Mouse (Mus musculus) G1E (cell line): ENCODE measurements around the gene Kdelc1. TPM values are rescaled to one million over a fixed set of nuclear protein-coding genes. Genes with fewer than 3 reads are reported as not detected.

Experiments used
- ATAC-seq: 2 replicates; pipeline ENCODE4 v1.8.0; 2016; ENCODE audit warnings: mild to moderate bottlenecking; ENCODE audit not compliant: insufficient number of reproducible peaks, poor library complexity, low FRiP score, severe bottlenecking; ENCODE audit errors: extremely low read depth
- DNase-seq: peaks from one replicate; pipeline ENCODE4 v3.0.0; 2012; ENCODE audit warnings: low spot score
- H3K27me3 ChIP-seq: 2 replicates; pipeline ENCODE4 v1.6.1; 2012; ENCODE audit warnings: mild to moderate bottlenecking, low read length, inconsistent platforms; ENCODE audit not compliant: insufficient read depth
- H3K36me3 ChIP-seq: replicated peaks from 2 replicates; pipeline ENCODE3; 2012; ENCODE audit warnings: mild to moderate bottlenecking, inconsistent platforms
- H3K4me1 ChIP-seq: 2 replicates; pipeline ENCODE4 v1.6.1; 2012; ENCODE audit warnings: low read depth, low read length, inconsistent platforms, mixed read lengths; ENCODE audit not compliant: insufficient read depth
- H3K4me3 ChIP-seq: 2 replicates; pipeline ENCODE4 v1.5.1; 2012; ENCODE audit warnings: low read depth, mild to moderate bottlenecking, inconsistent platforms, low read length, moderate library complexity, mixed read lengths
- H3K9me3 ChIP-seq: replicated peaks from 2 replicates; pipeline ENCODE4 v1.6.1; 2012; ENCODE audit warnings: inconsistent platforms
- CTCF ChIP-seq: IDR thresholded peaks from 2 replicates; pipeline ENCODE4 v1.5.1; 2012; ENCODE audit warnings: low read depth, low read length, inconsistent platforms, mixed read lengths
- GATA1 ChIP-seq: IDR thresholded peaks from 2 replicates; pipeline ENCODE4 v1.6.1; 2012; ENCODE audit warnings: borderline replicate concordance, low read length, inconsistent platforms, mixed read lengths
- GATA2 ChIP-seq: IDR thresholded peaks from 2 replicates; pipeline ENCODE4 v1.6.1; 2012; ENCODE audit warnings: low read depth, low read length, inconsistent platforms, borderline replicate concordance
- POLR2AphosphoS5 ChIP-seq: IDR thresholded peaks from 2 replicates; pipeline ENCODE4 v1.6.1; 2012; ENCODE audit warnings: low read depth, low read length, inconsistent platforms; ENCODE audit not compliant: insufficient replicate concordance
- TAL1 ChIP-seq: conservative IDR thresholded peaks from 2 replicates; pipeline ENCODE4 v1.6.1; 2012; ENCODE audit warnings: low read depth, low read length, inconsistent platforms, mixed read lengths
- polyA plus RNA-seq: library from polyadenylated mRNA; stranded (reverse); fragments of >175 nt; gene quantifications from 2 replicates; pipeline ENCODE4 v1.2.3, GENCODE M21; 2012
- total RNA-seq, 2 experiments: library from RNA; stranded (forward) in 1 of 2; stranded (reverse) in 1 of 2; fragments of 200-1000 nt in 1 of 2; fragments of >200 nt in 1 of 2; fragmentation: Nextera tagmentation in 1 of 2; gene quantifications; 2 replicates each; pipeline ENCODE4 v1.2.3; 2014 to 2017

The Kdelc1 gene
- total and polyA plus RNA-seq, 3 experiments = 7.0 to 67.5 (median 26.2) TPM

DNA sequence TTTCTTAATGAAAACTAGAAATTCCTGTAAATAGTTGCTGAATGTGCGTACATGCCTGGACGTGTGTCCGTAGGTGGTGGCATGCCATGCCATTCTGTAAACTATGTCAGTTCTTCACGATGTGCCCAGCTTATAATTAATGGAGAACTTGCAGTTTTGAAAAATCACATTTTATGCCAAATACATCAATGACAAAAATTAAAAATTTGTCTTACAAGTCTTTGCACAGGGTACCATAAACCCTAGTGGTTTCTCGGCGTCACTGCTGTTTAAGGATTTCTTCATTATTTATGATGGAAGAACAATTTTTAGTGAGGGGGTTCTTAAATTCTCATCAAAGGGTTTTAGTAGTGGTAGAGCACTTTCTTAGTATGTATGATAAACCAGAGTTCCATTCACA is 30.1 kb upstream of the Kdelc1 start:
- ATAC-seq (no peak), DNase-seq (peak; percentile 22)
- no peak for TF ChIP-seq TAL1
- TF ChIP-seq GATA2 = no peak
- no peak for TF ChIP-seq POLR2AphosphoS5
- TF ChIP-seq GATA1 = no peak
- TF ChIP-seq CTCF = no peak
- H3K36me3 ChIP-seq = peaks cover 9% of the 10 kb centered on the region
- H3K4me3 ChIP-seq = peak overlapping the region; percentile 93
- H3K9me3 ChIP-seq = no peaks in the 10 kb centered on the region
- H3K4me1 ChIP-seq = peaks cover 14% of the 10 kb centered on the region
- H3K27me3 ChIP-seq = no peaks in the 10 kb centered on the region

DNA sequence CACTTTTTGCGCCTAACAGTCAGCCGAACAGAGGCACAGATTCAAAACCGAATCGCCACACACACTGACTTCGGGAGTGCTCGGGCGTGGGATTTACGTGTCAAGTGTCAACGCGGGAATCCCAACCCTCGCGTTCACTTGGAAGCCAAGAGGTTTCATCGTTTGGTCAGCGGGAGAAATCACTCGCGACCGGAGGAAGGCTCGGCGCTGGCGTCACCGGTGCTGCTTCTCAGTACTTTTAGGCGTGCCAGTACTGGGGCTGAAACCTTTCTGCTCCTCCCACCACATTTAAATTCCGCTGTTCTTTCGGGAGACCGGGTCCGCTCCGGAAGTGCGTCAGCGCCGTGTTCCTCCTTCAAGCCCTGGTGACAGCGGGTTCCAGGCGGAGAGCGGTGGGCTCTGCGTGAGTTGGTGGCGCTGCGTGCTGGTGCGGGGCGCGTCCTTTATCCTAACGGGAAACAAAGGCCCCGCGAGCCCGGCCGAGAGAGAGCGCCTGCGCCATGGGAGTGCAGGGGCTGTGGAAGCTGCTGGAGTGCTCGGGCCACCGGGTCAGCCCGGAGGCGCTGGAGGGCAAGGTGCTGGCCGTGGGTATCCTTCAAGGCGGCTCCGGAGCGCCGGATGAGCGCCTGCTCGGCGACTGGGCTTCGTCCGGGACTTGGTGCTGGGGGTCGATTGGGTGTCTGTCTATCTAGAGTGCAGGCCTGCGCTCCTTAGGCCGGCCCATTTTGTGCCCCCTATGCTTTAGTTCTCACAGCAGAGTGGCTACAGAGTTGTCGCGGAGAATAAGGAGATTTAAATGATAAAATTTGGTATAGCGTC is 29.2 kb upstream of the Kdelc1 start, which contains the start of gene Ercc5:
Ercc5 (plus strand) TSS at position 182 of the 819 bp plus-strand sequence.
- Histone ChIP-seq H3K36me3 (peaks cover 14% of the 10 kb centered on the region), H3K4me1 (peaks cover 14% of the 10 kb centered on the region), H3K27me3 (no peaks in the 10 kb centered on the region), H3K4me3 (peak within 1 kb of the TSS; percentile 93), H3K9me3 (no peaks in the 10 kb centered on the region)
- TF ChIP-seq POLR2AphosphoS5 = peak; percentile 52; the same call in 1 of the 2 replicates
- TF ChIP-seq TAL1 = no peak
- no peak for TF ChIP-seq GATA2
- TF ChIP-seq CTCF = no peak
- TF ChIP-seq GATA1 = no peak
- peak; percentile 88 for DNase-seq
- ATAC-seq = peak; percentile 98

DNA sequence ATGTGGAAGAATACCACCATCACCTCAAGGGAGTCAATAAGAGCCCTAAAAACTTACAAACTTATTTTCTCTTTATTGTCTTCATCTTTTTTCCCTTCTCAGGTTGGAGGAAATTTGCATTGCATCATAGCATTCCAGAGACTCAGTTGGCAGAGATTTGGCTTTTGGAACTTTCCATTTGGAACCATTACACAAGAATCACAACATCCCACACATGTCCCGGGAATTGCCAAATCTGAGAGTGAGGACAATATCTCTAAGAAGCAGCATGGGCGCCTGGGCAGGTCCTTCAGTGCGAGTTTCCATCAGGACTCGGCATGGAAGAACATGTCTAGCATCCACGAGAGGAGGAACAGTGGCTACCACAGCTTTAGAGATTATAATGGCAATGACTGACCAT is 24.1 kb upstream of the Kdelc1 start:
- H3K9me3 ChIP-seq = no peaks in the 10 kb centered on the region
- ATAC-seq (no peak), DNase-seq (no peak)
- H3K4me3 ChIP-seq = no peak overlapping the region
- peaks cover 39% of the 10 kb centered on the region for H3K36me3 ChIP-seq
- peaks cover 10% of the 10 kb centered on the region for H3K4me1 ChIP-seq
- H3K27me3 ChIP-seq = no peaks in the 10 kb centered on the region
- no peak for TF ChIP-seq CTCF

DNA sequence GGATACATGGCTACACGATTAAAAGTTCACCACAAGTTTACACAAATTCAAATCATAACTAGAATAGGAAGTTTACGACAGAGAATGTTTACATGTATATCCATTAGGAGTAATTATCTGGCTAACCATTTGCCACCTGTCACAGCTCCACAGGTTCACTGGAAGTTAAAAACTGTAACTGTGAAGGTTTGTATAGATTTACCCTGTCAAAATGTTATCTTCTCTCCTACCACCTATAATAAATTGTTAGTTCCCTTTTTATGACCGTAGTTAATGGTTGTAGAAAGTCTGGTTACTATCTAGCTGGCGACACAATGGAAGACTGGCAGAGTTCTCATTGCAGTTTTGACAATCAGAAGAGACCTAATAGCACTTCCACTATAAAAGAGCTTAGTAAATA is 21.6 kb upstream of the Kdelc1 start:
- H3K4me3 ChIP-seq = no peak overlapping the region
- no peaks in the 10 kb centered on the region for H3K27me3 ChIP-seq
- no peak for ATAC-seq
- no peak for DNase-seq
- peaks cover 52% of the 10 kb centered on the region for H3K36me3 ChIP-seq
- no peak for TF ChIP-seq POLR2AphosphoS5
- no peak for TF ChIP-seq GATA1
- TF ChIP-seq GATA2 = no peak
- TF ChIP-seq TAL1 = no peak
- no peak for TF ChIP-seq CTCF
- H3K9me3 ChIP-seq = no peaks in the 10 kb centered on the region
- peaks cover under 1% of the 10 kb centered on the region; the same call in 1 of the 2 replicates for H3K4me1 ChIP-seq

DNA sequence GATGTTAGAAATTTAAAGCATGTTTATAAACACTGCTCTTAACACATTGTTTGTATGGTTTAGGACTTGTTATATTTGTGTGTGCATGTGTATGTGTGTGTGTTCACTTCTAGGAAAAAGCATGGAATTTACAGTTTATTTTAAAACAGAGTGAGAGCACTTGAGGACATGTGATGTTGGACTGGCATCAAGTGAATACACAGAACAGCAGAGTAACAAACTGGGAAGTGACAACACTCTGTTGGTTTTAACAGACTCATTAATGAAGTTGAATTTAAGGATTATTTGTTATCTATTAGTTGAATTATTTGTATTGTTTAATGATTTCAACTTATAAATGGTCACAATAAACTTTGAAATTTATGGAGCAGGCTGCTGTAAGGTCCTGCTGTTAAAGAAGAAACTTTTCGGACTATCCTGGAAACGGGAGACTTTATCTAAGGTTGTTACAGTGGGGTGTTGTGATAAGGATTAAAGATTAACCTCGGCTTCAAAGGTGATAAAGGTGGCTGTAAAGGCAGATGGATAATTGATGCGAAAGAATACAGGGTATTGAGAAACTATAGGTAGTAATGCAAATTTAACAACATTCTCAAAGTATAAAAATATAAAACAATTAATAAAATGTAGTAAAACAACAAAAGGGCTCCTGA is 11.4 kb upstream of the Kdelc1 start:
- H3K4me1 ChIP-seq = no peaks in the 10 kb centered on the region
- ATAC-seq = no peak
- H3K36me3 ChIP-seq = peaks cover 42% of the 10 kb centered on the region

DNA sequence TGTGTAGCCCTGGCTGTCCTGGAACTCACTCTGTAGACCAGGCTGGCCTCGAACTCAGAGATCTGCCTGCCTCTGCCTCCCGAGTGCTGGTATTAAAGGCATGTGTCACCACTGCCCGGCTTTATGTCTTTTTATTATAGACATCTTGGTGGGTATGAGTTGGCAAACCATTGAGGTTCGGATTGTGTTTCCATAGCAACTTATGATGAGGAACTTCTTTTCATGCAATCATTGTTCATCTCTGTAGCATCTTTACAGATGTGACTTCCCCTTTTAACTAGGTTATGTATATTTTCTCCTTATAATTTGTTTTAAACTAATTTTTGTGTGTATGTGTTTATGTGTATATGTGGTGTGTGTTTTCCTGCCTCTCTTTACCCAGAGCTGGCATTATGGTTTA is 7.0 kb upstream of the Kdelc1 start:
- TF ChIP-seq GATA2 (no peak), TAL1 (no peak), CTCF (no peak), GATA1 (no peak), POLR2AphosphoS5 (no peak)
- DNase-seq (no peak), ATAC-seq (no peak)
- no peaks in the 10 kb centered on the region for H3K27me3 ChIP-seq
- no peak overlapping the region for H3K4me3 ChIP-seq
- H3K36me3 ChIP-seq = peaks cover 51% of the 10 kb centered on the region
- H3K4me1 ChIP-seq = peaks cover 10% of the 10 kb centered on the region
- H3K9me3 ChIP-seq = no peaks in the 10 kb centered on the region

More for the DNA sequence above, 11.4 kb upstream of the Kdelc1 start:
- TF ChIP-seq CTCF = no peak
- TF ChIP-seq POLR2AphosphoS5 = no peak
- no peak for TF ChIP-seq TAL1
- no peak for TF ChIP-seq GATA2
- no peak for TF ChIP-seq GATA1
- Histone ChIP-seq H3K27me3 (no peaks in the 10 kb centered on the region), H3K9me3 (no peaks in the 10 kb centered on the region), H3K4me3 (no peak overlapping the region)
- DNase-seq = no peak
